Mouse (Mus musculus) cerebellum, adult 18-20 months (tissue): ENCODE measurements around the gene Slc18a3.

Experiments
- DNase-seq, 2 experiments: peaks; one replicate each; pipeline ENCODE4 v3.0.0; 2021

The Slc18a3 gene

GRCm38 (mm10) chr14:32452552-32452951, 12.1 kb downstream of the Slc18a3 start:
- DNase-seq: no peak

GRCm38 (mm10) chr14:32446989-32447388, 17.7 kb downstream of the Slc18a3 start:
- DNase-seq: no peak

GRCm38 (mm10) chr14:32443446-32443845, 21.2 kb downstream of the Slc18a3 start:
- no peak for DNase-seq

GRCm38 (mm10) chr14:32439744-32440143, 24.9 kb downstream of the Slc18a3 start:
- DNase-seq: no peak

- no peak for DNase-seq
Observed at GRCm38 (mm10) chr14:32439316-32439715, 25.3 kb downstream of the Slc18a3 start.

GRCm38 (mm10) chr14:32437352-32437793, 27.3 kb downstream of the Slc18a3 start:
- DNase-seq: no peak

GRCm38 (mm10) chr14:32429030-32429602, 35.5 kb downstream of the Slc18a3 start:
- DNase-seq: no peak

GRCm38 (mm10) chr14:32423946-32424345, 40.7 kb downstream of the Slc18a3 start:
- peak; percentile 55 to 68 for DNase-seq

- no peak for DNase-seq
Observed at GRCm38 (mm10) chr14:32418747-32419146, 45.9 kb downstream of the Slc18a3 start.
